Mouse (Mus musculus) cerebellum, adult 2 months (tissue): ENCODE data around the gene Oca2. TPM values are rescaled to one million over a fixed set of nuclear protein-coding genes. Genes with fewer than 3 reads are reported as not detected.
A peak's percentile ranks its signal among the peaks of the same experiment; 100 is the strongest.

Source experiments
- DNase-seq, 2 experiments: peaks; one replicate each; pipeline ENCODE4 v3.0.0; 2021
- H3K27ac ChIP-seq: fragments of 200-500 bp; 2 replicates; pipeline ENCODE4 v1.5.1; 2012; ENCODE audit warnings: low read length, control low read depth, inconsistent platforms; ENCODE audit not compliant: insufficient read depth
- H3K27me3 ChIP-seq: fragments of 200-500 bp; 2 replicates; pipeline ENCODE4 v1.6.1; 2012; ENCODE audit warnings: inconsistent platforms, mild to moderate bottlenecking, low read length, moderate library complexity; ENCODE audit not compliant: control insufficient read depth, insufficient read depth
- H3K4me1 ChIP-seq: fragments of 200-500 bp; 2 replicates; pipeline ENCODE4 v1.6.1; 2011; ENCODE audit warnings: low read length; ENCODE audit not compliant: control insufficient read depth, insufficient read depth
- H3K4me3 ChIP-seq: fragments of 200-500 bp; replicated peaks from 2 replicates; pipeline ENCODE3; 2011; ENCODE audit warnings: mild to moderate bottlenecking, low read depth, low read length, control low read depth; ENCODE audit not compliant: insufficient read depth
- CTCF ChIP-seq: fragments of 200-500 bp; IDR thresholded peaks from 2 replicates; pipeline ENCODE4 v1.5.1; 2011; ENCODE audit warnings: low read depth, mild to moderate bottlenecking, control low read depth, low read length, moderate library complexity, borderline replicate concordance; ENCODE audit not compliant: insufficient read depth
- POLR2A ChIP-seq: fragments of 200-500 bp; IDR thresholded peaks from 2 replicates; pipeline ENCODE4 v1.6.1; 2011; ENCODE audit warnings: low read length, control low read depth, borderline replicate concordance; ENCODE audit not compliant: insufficient read depth
- WGBS: fragments of 180-500 bp; shearing (Covaris S2); methylation state at CpG from one replicate; pipeline ENCODE4 v1.1.7; 2018; 5-methylcytosine and 5-hydroxymethylcytosine counted together
- polyA plus RNA-seq: library from polyadenylated mRNA; depleted of rRNA; stranded (reverse); fragments of >200 nt; gene quantifications from 2 replicates; pipeline ENCODE4 v1.2.3, GENCODE M21; 2012

Gene Oca2
- polyA plus RNA-seq, 1 experiment, result 0.39 TPM

GRCm38 (mm10) chr7:56235794-56236423 lies 3.7 kb upstream of the Oca2 start:
- TF ChIP-seq POLR2A, result no peak
- TF ChIP-seq CTCF, result no peak
- WGBS, result 36% methylated on average over 5 of the region's 5 CpGs
- no peak for DNase-seq
- no peaks in the 10 kb centered on the region for H3K4me1 ChIP-seq
- no peak overlapping the region for H3K27ac ChIP-seq
- H3K4me3 ChIP-seq, result no peak overlapping the region
- H3K27me3 ChIP-seq, result no peaks in the 10 kb centered on the region

DNA sequence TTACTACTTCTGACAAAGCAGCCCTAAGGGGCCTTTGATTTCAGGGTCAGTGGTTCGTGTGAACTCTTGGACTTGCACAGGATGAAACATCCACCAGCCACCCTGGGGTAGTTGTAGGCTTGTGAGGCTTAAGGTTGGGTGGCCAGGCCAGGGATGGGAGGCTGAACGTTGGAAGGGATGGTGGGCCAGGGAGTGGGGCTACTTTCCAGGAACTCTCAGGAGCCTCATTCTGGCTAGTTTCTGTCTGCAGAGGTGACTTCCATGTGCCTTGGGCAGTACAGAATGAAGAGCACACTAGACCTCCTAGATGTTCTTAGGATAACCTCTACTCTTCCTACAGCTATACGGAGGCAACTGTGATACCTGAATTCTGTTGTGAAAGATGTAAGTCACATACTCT lies 2.9 kb upstream of the Oca2 start:
- TF ChIP-seq POLR2A, result no peak
- no peak for TF ChIP-seq CTCF
- no peaks in the 10 kb centered on the region for H3K4me1 ChIP-seq
- no peaks in the 10 kb centered on the region for H3K27me3 ChIP-seq
- WGBS, result 67% methylated on average over 3 of the region's 3 CpGs
- no peak overlapping the region for H3K4me3 ChIP-seq
- no peak for DNase-seq
- no peak overlapping the region for H3K27ac ChIP-seq

GRCm38 (mm10) chr7:56254568-56254967 lies 15.0 kb downstream of the Oca2 start:
- no peak for DNase-seq
- Histone ChIP-seq H3K4me3 (no peak overlapping the region), H3K27ac (no peak overlapping the region), H3K27me3 (no peaks in the 10 kb centered on the region), H3K4me1 (no peaks in the 10 kb centered on the region)
- WGBS, result 74% methylated on average over 10 of the region's 10 CpGs
- no peak for TF ChIP-seq CTCF

DNA sequence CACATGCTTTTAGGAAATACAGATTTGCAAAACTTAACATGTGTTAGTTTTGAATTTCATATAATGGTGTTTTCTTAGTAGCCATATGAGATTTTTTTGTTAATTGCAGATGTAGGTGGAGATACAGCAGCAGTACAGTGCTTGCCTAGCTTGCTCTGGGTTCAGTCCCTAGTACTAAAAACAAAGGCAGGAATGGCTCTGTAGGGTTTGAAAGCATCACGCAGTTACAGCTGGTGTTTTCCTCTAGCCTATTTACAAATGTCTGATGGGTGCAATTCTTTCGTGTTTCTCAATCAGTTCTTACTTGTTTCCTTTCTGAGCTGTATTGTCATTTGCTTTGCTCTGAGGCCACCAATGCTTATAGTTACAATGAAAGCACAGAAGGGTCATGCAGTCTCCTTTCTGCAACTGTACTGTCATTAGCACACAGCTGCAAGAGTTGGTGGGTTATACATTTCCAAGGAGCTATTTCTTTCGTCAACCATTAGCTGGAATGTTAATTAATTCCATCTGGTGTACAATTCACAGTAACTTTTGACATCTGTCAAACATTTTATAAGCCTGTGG lies 18.4 kb downstream of the Oca2 start:
- TF ChIP-seq POLR2A (no peak), CTCF (no peak)
- Histone ChIP-seq H3K27me3 (no peaks in the 10 kb centered on the region), H3K27ac (no peak overlapping the region), H3K4me1 (no peaks in the 10 kb centered on the region), H3K4me3 (no peak overlapping the region)
- no peak for DNase-seq
- 81% methylated on average over 3 of the region's 3 CpGs for WGBS

GRCm38 (mm10) chr7:56277506-56277905 lies 37.9 kb downstream of the Oca2 start:
- Histone ChIP-seq H3K27me3 (no peaks in the 10 kb centered on the region), H3K27ac (no peak overlapping the region), H3K4me3 (no peak overlapping the region), H3K4me1 (no peaks in the 10 kb centered on the region)
- TF ChIP-seq CTCF (no peak), POLR2A (no peak)
- 84% methylated on average over 2 of the region's 2 CpGs for WGBS
- no peak for DNase-seq

GRCm38 (mm10) chr7:56291468-56292115 lies 52.0 kb downstream of the Oca2 start:
- 18% methylated on average over 6 of the region's 6 CpGs for WGBS
- peak; percentile 32 to 33 for DNase-seq

DNA sequence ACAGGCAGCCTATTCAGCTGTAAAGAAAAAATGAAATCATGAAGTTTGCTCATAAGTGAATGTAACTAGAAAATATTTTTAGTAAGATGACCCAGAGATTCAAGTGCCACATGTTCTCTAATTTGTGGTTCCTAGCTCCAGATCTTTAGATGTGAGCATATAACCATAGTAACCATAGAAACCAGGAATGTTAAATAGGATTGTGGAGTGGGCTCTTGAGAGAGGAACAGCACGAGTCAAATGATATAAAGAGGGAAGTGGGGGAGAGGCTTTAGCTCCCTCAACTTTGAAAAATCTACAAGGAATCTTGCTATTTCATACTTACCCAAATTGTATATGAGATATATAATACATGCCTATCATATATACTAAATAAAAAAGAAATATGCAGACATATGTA lies 64.8 kb downstream of the Oca2 start:
- no peak for DNase-seq
- TF ChIP-seq POLR2A (no peak), CTCF (no peak)
- Histone ChIP-seq H3K27me3 (no peaks in the 10 kb centered on the region), H3K27ac (no peak overlapping the region), H3K4me1 (no peaks in the 10 kb centered on the region), H3K4me3 (no peak overlapping the region)
- WGBS, result 7% methylated on average over 1 of the region's 1 CpGs

More at GRCm38 (mm10) chr7:56291468-56292115, 52.0 kb downstream of the Oca2 start:
- no peak overlapping the region for H3K27ac ChIP-seq
- H3K4me1 ChIP-seq, result no peaks in the 10 kb centered on the region
- no peaks in the 10 kb centered on the region for H3K27me3 ChIP-seq
- no peak for TF ChIP-seq POLR2A
- peak; percentile 59; the same call in 1 of the 2 replicates for TF ChIP-seq CTCF
- H3K4me3 ChIP-seq, result no peak overlapping the region

DNA sequence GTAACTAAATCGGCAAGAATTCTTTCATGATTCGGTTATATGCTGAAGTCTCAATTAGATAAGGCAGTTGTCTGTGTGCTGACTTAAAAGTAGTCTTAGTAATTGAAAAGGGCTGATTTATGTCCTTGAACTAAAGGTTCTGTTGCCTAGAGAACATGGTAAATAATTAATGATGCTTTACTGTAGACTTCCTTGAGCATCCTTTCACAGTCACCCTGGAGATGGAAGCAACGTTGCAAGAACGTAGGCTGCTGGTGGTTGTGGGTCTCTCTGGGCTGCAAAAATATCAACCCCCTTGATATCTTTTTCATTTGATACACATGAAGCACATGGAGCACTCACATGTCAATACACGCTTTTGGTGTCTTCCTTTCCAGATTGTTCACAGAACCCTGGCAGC lies 74.8 kb downstream of the Oca2 start:
- no peak for DNase-seq
- WGBS, result 69% methylated on average over 5 of the region's 5 CpGs
- TF ChIP-seq CTCF, result no peak
- no peak for TF ChIP-seq POLR2A
- no peak overlapping the region for H3K4me3 ChIP-seq
- no peaks in the 10 kb centered on the region for H3K4me1 ChIP-seq
- no peaks in the 10 kb centered on the region for H3K27me3 ChIP-seq
- no peak overlapping the region for H3K27ac ChIP-seq
